Mouse (Mus musculus) CH12.LX (cell line): ENCODE measurements around the gene Sh3rf3. TPM values are rescaled to one million over a fixed set of nuclear protein-coding genes. Genes with fewer than 3 reads are reported as not detected.
A peak's percentile ranks its signal among the peaks of the same experiment; 100 is the strongest.

ENCODE experiments used
- DNase-seq: peaks from one replicate; pipeline ENCODE4 v3.0.0-alpha.2; 2013; ENCODE audit errors: extremely low read depth
- H3K27ac ChIP-seq: 2 replicates; pipeline ENCODE4 v1.5.1; 2012; ENCODE audit warnings: low read depth, mild to moderate bottlenecking, control low read depth, moderate library complexity; ENCODE audit not compliant: insufficient read depth
- H3K27me3 ChIP-seq: replicated peaks from 2 replicates; pipeline ENCODE3; 2012; ENCODE audit warnings: inconsistent platforms
- H3K36me3 ChIP-seq, 2 experiments: replicated peaks in 1 of 2; 2 replicates each; pipeline versions ENCODE3 to v1.6.1; 2012; ENCODE audit warnings: inconsistent platforms in 1 of 2, low read length in 1 of 2, mild to moderate bottlenecking in 1 of 2, mixed read lengths in 1 of 2, moderate library complexity in 1 of 2; ENCODE audit not compliant: control insufficient read depth in 1 of 2, insufficient read depth in 1 of 2
- H3K4me1 ChIP-seq, 2 experiments: 2 replicates each; pipeline ENCODE4 v1.6.1; 2012; ENCODE audit warnings: inconsistent platforms in 1 of 2, moderate library complexity in 1 of 2; ENCODE audit not compliant: insufficient read depth in 2 of 2, control insufficient read depth in 1 of 2
- H3K4me2 ChIP-seq: 2 replicates; pipeline ENCODE4 v1.6.1; 2012; ENCODE audit warnings: low read depth, mild to moderate bottlenecking, control low read depth; ENCODE audit not compliant: poor library complexity, insufficient read depth, severe bottlenecking
- H3K4me3 ChIP-seq, 3 experiments: fragments of 150-350 bp in 1 of 3; sonication (generic) in 1 of 3; replicated peaks in 1 of 3; 2 replicates each; pipeline versions ENCODE3 to v1.5.1; 2011 to 2012; ENCODE audit warnings: low read depth in 2 of 3, low read length in 2 of 3, mild to moderate bottlenecking in 2 of 3, moderate library complexity in 2 of 3, control low read depth in 1 of 3, improper control_type of control experiment in 1 of 3, inconsistent platforms in 1 of 3, mixed read lengths in 1 of 3; ENCODE audit not compliant: poor library complexity in 1 of 3
- H3K79me2 ChIP-seq: replicated peaks from 2 replicates; pipeline ENCODE4 v1.6.1; 2012; ENCODE audit warnings: mild to moderate bottlenecking, moderate library complexity; ENCODE audit not compliant: control insufficient read depth, poor library complexity, insufficient read depth, severe bottlenecking; ENCODE audit errors: extremely low read depth
- H3K9ac ChIP-seq: 2 replicates; pipeline ENCODE4 v1.6.1; 2012; ENCODE audit warnings: low read depth, mild to moderate bottlenecking, control low read depth, moderate library complexity; ENCODE audit not compliant: insufficient read depth
- H3K9me3 ChIP-seq: replicated peaks from 2 replicates; pipeline ENCODE3; 2012; ENCODE audit warnings: low read length, inconsistent platforms, mixed read lengths
- CTCF ChIP-seq, 2 experiments: IDR thresholded peaks in 1 of 2; conservative IDR thresholded peaks in 1 of 2; 2 replicates each; pipeline ENCODE4 v1.5.1; 2011 to 2012; ENCODE audit warnings: low read depth in 2 of 2, low read length in 2 of 2, improper control_type of control experiment in 1 of 2, inconsistent platforms in 1 of 2, mild to moderate bottlenecking in 1 of 2, moderate library complexity in 1 of 2
- ELF1 ChIP-seq: IDR thresholded peaks from 2 replicates; pipeline ENCODE4 v1.6.1; 2014; ENCODE audit warnings: low read depth, mild to moderate bottlenecking, inconsistent platforms, low read length, improper control_type of control experiment
- GABPA ChIP-seq: IDR thresholded peaks from 2 replicates; pipeline ENCODE4 v1.6.1; 2012; ENCODE audit warnings: low read depth, low read length, improper control_type of control experiment, inconsistent platforms; ENCODE audit not compliant: insufficient replicate concordance
- HCFC1 ChIP-seq: IDR thresholded peaks from 2 replicates; pipeline ENCODE4 v1.6.1; 2012; ENCODE audit warnings: low read depth, mild to moderate bottlenecking, inconsistent platforms, low read length, improper control_type of control experiment
- KAT2A ChIP-seq: IDR thresholded peaks from 2 replicates; pipeline ENCODE4 v1.6.1; 2012; ENCODE audit warnings: low read length, improper control_type of control experiment, inconsistent platforms; ENCODE audit not compliant: insufficient replicate concordance
- MAFK ChIP-seq: IDR thresholded peaks from 2 replicates; pipeline ENCODE4 v1.6.1; 2011; ENCODE audit warnings: low read length, improper control_type of control experiment; ENCODE audit not compliant: insufficient replicate concordance
- MAX ChIP-seq: IDR thresholded peaks from 2 replicates; pipeline ENCODE4 v1.6.1; 2011; ENCODE audit warnings: low read length, improper control_type of control experiment
- MEF2A ChIP-seq: IDR thresholded peaks from 2 replicates; pipeline ENCODE4 v1.6.1; 2014; ENCODE audit warnings: low read depth, mild to moderate bottlenecking, inconsistent platforms, low read length, improper control_type of control experiment, borderline replicate concordance
- MXI1 ChIP-seq: IDR thresholded peaks from 2 replicates; pipeline ENCODE4 v1.6.1; 2011; ENCODE audit warnings: mild to moderate bottlenecking, low read depth, low read length, improper control_type of control experiment
- MYC ChIP-seq: IDR thresholded peaks from 2 replicates; pipeline ENCODE4 v1.6.1; 2011; ENCODE audit warnings: low read depth, mild to moderate bottlenecking, improper control_type of control experiment, low read length
- NELFE ChIP-seq: IDR thresholded peaks from 2 replicates; pipeline ENCODE4 v1.6.1; 2011; ENCODE audit warnings: low read depth, low read length, improper control_type of control experiment
- PAX5 ChIP-seq: IDR thresholded peaks from 2 replicates; pipeline ENCODE4 v1.6.1; 2012; ENCODE audit warnings: low read length, inconsistent platforms, mixed read lengths
- POLR2A ChIP-seq: IDR thresholded peaks from 2 replicates; pipeline ENCODE4 v1.6.1; 2011; ENCODE audit warnings: low read depth, mild to moderate bottlenecking, improper control_type of control experiment, low read length
- RAD21 ChIP-seq: IDR thresholded peaks from 2 replicates; pipeline ENCODE4 v1.6.1; 2011; ENCODE audit warnings: low read depth, mild to moderate bottlenecking, low read length, improper control_type of control experiment, moderate library complexity
- RCOR1 ChIP-seq: conservative IDR thresholded peaks from 2 replicates; pipeline ENCODE4 v1.6.1; 2012; ENCODE audit warnings: low read depth, mild to moderate bottlenecking, inconsistent platforms, low read length, improper control_type of control experiment
- SMC3 ChIP-seq: IDR thresholded peaks from 2 replicates; pipeline ENCODE4 v1.6.1; 2011; ENCODE audit warnings: low read depth, low read length, improper control_type of control experiment
- TBP ChIP-seq: conservative IDR thresholded peaks from 2 replicates; pipeline ENCODE4 v1.6.1; 2011; ENCODE audit warnings: low read depth, low read length, improper control_type of control experiment
- UBTF ChIP-seq: IDR thresholded peaks from 2 replicates; pipeline ENCODE4 v1.6.1; 2012; ENCODE audit warnings: low read depth, mild to moderate bottlenecking, inconsistent platforms, low read length, improper control_type of control experiment, moderate library complexity
- ZC3H11A ChIP-seq: IDR thresholded peaks from 2 replicates; pipeline ENCODE4 v1.6.1; 2012; ENCODE audit warnings: low read depth, mild to moderate bottlenecking, inconsistent platforms, low read length, improper control_type of control experiment
- ZKSCAN1 ChIP-seq: IDR thresholded peaks from 2 replicates; pipeline ENCODE4 v1.6.1; 2012; ENCODE audit warnings: low read depth, inconsistent platforms, low read length, improper control_type of control experiment, borderline replicate concordance
- ZNF384 ChIP-seq: IDR thresholded peaks from 2 replicates; pipeline ENCODE4 v1.6.1; 2012; ENCODE audit warnings: low read depth, low read length, improper control_type of control experiment, inconsistent platforms
- dilution Hi-C: fragments of 300-500 bp; cut with MboI; formaldehyde crosslinking; loops from 2 replicates; pipeline ENCODE4 v1.14.3; 2020; ENCODE audit warnings: low sequenced_read_pairs; ENCODE audit not compliant: extremely low pct_unique_long_range_greater_than_20kb, extremely low pct_ligation_motif_present
- in situ Hi-C: fragments of 300-500 bp; cut with MboI; formaldehyde crosslinking; loops from 3 replicates; pipeline ENCODE4 v1.14.3; 2019; ENCODE audit warnings: low sequenced_read_pairs, low pct_ligation_motif_present, low pct_unique_long_range_greater_than_20kb, mixed read lengths
- polyA plus RNA-seq: library from polyadenylated mRNA; unstranded; fragments of >175 nt; gene quantifications from 2 replicates; pipeline ENCODE4 v1.2.1, GENCODE M21; 2012; ENCODE audit warnings: low read depth; ENCODE audit not compliant: insufficient read length
- total RNA-seq, 2 experiments: library from RNA; depleted of rRNA; stranded (reverse); fragments of 300-350 nt in 1 of 2; fragments of >200 nt in 1 of 2; gene quantifications; 2 replicates each; pipeline ENCODE4 v1.2.3; 2012 to 2014

Gene Sh3rf3
- total and polyA plus RNA-seq, 3 experiments: 0.13 to 0.64 TPM; not detected in 1

DNA sequence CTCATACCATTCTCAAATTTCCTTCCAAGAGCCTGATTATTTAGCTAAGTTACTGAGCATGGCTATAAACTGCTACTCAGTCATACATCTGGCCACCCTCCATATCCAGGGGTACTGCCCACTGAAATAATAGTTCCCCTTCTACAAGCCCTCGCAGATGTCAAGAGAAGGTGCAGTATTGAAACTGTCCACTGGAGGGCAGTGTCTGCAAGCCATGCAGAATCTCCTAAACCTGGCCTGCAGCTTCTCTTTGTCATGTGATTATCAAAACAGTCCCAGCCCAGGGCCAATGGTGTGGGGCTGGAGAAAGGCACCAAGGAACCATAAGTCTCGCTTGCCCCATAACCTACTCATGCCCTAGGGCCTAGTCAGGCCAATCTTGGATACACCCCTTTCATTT is 295.9 kb downstream of the Sh3rf3 start:
- Histone ChIP-seq H3K27ac (no peak overlapping the region), H3K36me3 (no peaks in the 10 kb centered on the region), H3K9me3 (peaks cover 6% of the 10 kb centered on the region), H3K4me3 (no peak overlapping the region), H3K79me2 (no peaks in the 10 kb centered on the region), H3K9ac (no peak overlapping the region), H3K4me1 (peaks cover 7% of the 10 kb centered on the region in 2 experiments; a peak in 3 of 4 replicates), H3K27me3 (no peaks in the 10 kb centered on the region), H3K4me2 (no peak overlapping the region)
- TF ChIP-seq PAX5 (no peak), ELF1 (no peak), MAFK (no peak), TBP (no peak), GABPA (no peak), ZC3H11A (peak; percentile 40; the same call in 1 of the 2 replicates), CTCF (conservative IDR thresholded peaks at IDR 0.05 in 1 of 2, IDR thresholded peaks at IDR 0.05 in 1 of 2; ENCODE audit: low read depth in 2 of 2, low read length in 2 of 2) (peak; percentile 89 to 92), MYC (0 out of 2 replicates have a peak, but pooled peaks have one; percentile 58), POLR2A (no peak), NELFE (no peak), MEF2A (no peak), MXI1 (no peak), MAX (no peak), SMC3 (peak; percentile 85), HCFC1 (no peak), UBTF (no peak), ZKSCAN1 (no peak), RAD21 (peak; percentile 87), KAT2A (no peak)
- DNase-seq: peak; percentile 79
- dilution Hi-C loops: no loop called here
- in situ Hi-C loops: no loop called here

DNA sequence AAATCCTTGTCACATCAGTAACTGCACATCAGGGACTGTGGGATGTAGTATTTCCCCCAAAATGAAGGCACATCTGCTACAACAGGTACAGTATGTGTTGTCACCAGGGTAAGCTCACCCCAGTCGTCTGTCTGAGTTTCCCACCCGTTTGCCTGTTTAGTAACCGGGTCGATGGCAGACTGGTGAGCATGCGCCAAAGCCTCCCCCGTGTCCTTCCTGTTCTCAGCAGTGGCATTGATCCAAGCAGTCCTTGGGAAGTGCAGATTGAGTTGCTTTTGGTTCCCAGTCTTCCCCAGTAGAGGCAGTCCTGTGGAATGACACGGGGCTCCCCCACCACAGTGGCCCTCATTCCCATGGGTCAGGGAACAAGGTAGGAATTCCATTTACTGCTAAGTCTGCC is 297.2 kb downstream of the Sh3rf3 start:
- H3K79me2 ChIP-seq: no peaks in the 10 kb centered on the region
- peaks cover 7% of the 10 kb centered on the region in 2 experiments; a peak in 3 of 4 replicates for H3K4me1 ChIP-seq
- H3K36me3 ChIP-seq: no peaks in the 10 kb centered on the region
- no peaks in the 10 kb centered on the region for H3K27me3 ChIP-seq
- in situ Hi-C loops (loop anchor here (5.0 kb wide), 1 partner anchor 37 kb away; no protein-coding TSS in a partner anchor), dilution Hi-C loops (no loop called here)
- H3K4me3 ChIP-seq: no peak overlapping the region
- no peak overlapping the region for H3K4me2 ChIP-seq
- peaks cover 6% of the 10 kb centered on the region for H3K9me3 ChIP-seq
- H3K9ac ChIP-seq: no peak overlapping the region
- H3K27ac ChIP-seq: no peak overlapping the region
- no peak for DNase-seq
- no peak for TF ChIP-seq MXI1
- TF ChIP-seq ZNF384: no peak
- no peak for TF ChIP-seq HCFC1
- TF ChIP-seq RCOR1: no peak
